Mouse (Mus musculus): ENCODE data around the gene Maf.

The Maf gene

GRCm38 (mm10) chr8:115707731-115708590 is at the start of gene Maf:
TSS of gene Maf (minus strand) at chr8:115707794.
- DNase-seq: peak; percentile 84 to 88

- DNase-seq: no peak
Observed at GRCm38 (mm10) chr8:115756965-115757364, 49.4 kb upstream of the Maf start.

GRCm38 (mm10) chr8:115756027-115756426 is 48.4 kb upstream of the Maf start:
- no peak for DNase-seq

GRCm38 (mm10) chr8:115754694-115755093 is 47.1 kb upstream of the Maf start:
- no peak for DNase-seq

GRCm38 (mm10) chr8:115753801-115754200 is 46.2 kb upstream of the Maf start:
- no peak for DNase-seq

GRCm38 (mm10) chr8:115747426-115747825 is 39.8 kb upstream of the Maf start:
- DNase-seq: no peak

GRCm38 (mm10) chr8:115745648-115746047 is 38.1 kb upstream of the Maf start:
- DNase-seq: no peak

GRCm38 (mm10) chr8:115743441-115743840 is 35.8 kb upstream of the Maf start:
- DNase-seq: no peak

- DNase-seq: no peak
Observed at GRCm38 (mm10) chr8:115742646-115743045, 35.1 kb upstream of the Maf start.

GRCm38 (mm10) chr8:115741964-115742363 is 34.4 kb upstream of the Maf start:
- DNase-seq: no peak

GRCm38 (mm10) chr8:115739756-115740155 is 32.2 kb upstream of the Maf start:
- DNase-seq: no peak

GRCm38 (mm10) chr8:115732401-115732800 is 24.8 kb upstream of the Maf start:
- DNase-seq: no peak

GRCm38 (mm10) chr8:115726807-115727206 is 19.2 kb upstream of the Maf start:
- no peak for DNase-seq

GRCm38 (mm10) chr8:115726231-115726630 is 18.6 kb upstream of the Maf start:
- DNase-seq: no peak

- DNase-seq: no peak
Observed at GRCm38 (mm10) chr8:115719126-115719525, 11.5 kb upstream of the Maf start.

- DNase-seq: no peak
Observed at GRCm38 (mm10) chr8:115718621-115719020, 11.0 kb upstream of the Maf start.

GRCm38 (mm10) chr8:115715262-115715661 is 7.7 kb upstream of the Maf start:
- DNase-seq: no peak

- no peak for DNase-seq
Observed at GRCm38 (mm10) chr8:115711106-115711505, 3.5 kb upstream of the Maf start.

GRCm38 (mm10) chr8:115709931-115710330 is 2.3 kb upstream of the Maf start:
- no peak for DNase-seq

GRCm38 (mm10) chr8:115708936-115709780 is 1.6 kb upstream of the Maf start:
- DNase-seq: peak; percentile 76 to 77

- peak; percentile 84 to 85 for DNase-seq
Observed at GRCm38 (mm10) chr8:115706861-115707730, 498 bp downstream of the Maf start.

- peak; percentile 50 to 59 for DNase-seq
Observed at GRCm38 (mm10) chr8:115706411-115706860, 1.2 kb downstream of the Maf start.
